Comparison of ENCODE assay signal across 8 mouse cellular contexts in the genomic region with DNA sequence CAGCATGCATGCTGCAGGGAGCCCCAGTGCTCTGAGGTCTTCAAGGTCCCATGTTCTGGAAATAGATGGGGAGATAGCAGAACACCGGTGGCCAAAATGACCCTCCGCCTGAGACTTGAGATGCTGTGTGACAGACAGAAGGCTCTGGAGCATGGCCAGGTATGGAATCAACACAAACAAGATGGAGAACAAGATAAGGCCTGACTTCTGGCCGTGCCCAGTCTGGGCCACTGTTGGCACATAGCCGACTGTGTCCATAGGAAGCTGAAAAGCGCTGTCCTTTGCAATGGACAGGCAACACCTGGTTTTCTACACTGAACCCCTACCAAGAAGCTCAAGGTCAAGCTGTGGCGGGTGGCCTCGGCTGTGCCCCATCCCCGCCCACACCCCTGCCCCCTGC. TPM values are rescaled to one million over a fixed set of nuclear protein-coding genes. Genes with fewer than 3 reads are reported as not detected.
A peak's percentile ranks its signal among the peaks of the same experiment; 100 is the strongest.
DNase-seq lines count a peak whose midpoint lies in the region; ATAC-seq and TF ChIP-seq lines count a peak whose summit lies in the region.

No protein-coding gene starts in this region.

- no peak for TF ChIP-seq CTCF in G1E (IDR thresholded peaks at IDR 0.05; ENCODE audit: low read depth, low read length)

- H3K4me3 ChIP-seq in heart, embryonic 15.5 days: no peak overlapping the region
- peak overlapping the region; percentile 57; the same call in 1 of the 2 replicates for H3K4me3 ChIP-seq in G1E (ENCODE audit: low read depth, low read length)

- H3K27ac ChIP-seq in heart, embryonic 15.5 days: peak overlapping the region; percentile 73

- ATAC-seq in heart, embryonic 15.5 days (replicated peaks; ENCODE audit: insufficient number of reproducible peaks, insufficient read depth, low FRiP score, low read depth): no peak
- ATAC-seq in G1E (ENCODE audit: extremely low read depth, insufficient number of reproducible peaks, low FRiP score, poor library complexity, severe bottlenecking): no peak
- peak; percentile 15 for ATAC-seq in erythroid progenitor cell, adult 5-6 weeks (replicated peaks; ENCODE audit: low FRiP score, poor library complexity, severe bottlenecking)
- ATAC-seq in megakaryocyte progenitor cell, adult 5-6 weeks (replicated peaks; ENCODE audit: poor library complexity): no peak

- peak overlapping the region; percentile 47; the same call in 1 of the 2 replicates for H3K4me2 ChIP-seq in heart, embryonic 15.5 days

- DNase-seq in heart, adult 9 months (ENCODE audit: low spot score in 2 of 2): no peak
- DNase-seq in G1E (ENCODE audit: low spot score): no peak
- DNase-seq in liver: peak; percentile 41
- DNase-seq in cerebellum, postnatal 14 days: no peak
- DNase-seq in spleen, postnatal 36 days (ENCODE audit: low spot score in 2 of 2): no peak

- H3K27me3 ChIP-seq in heart, embryonic 15.5 days: no peaks in the 10 kb centered on the region
- H3K27me3 ChIP-seq in G1E (ENCODE audit: insufficient read depth, low read length): no peaks in the 10 kb centered on the region

- H3K9me3 ChIP-seq in heart, embryonic 15.5 days (replicated peaks): no peaks in the 10 kb centered on the region
- H3K9me3 ChIP-seq in G1E (replicated peaks): no peaks in the 10 kb centered on the region

- 66% methylated on average over 8 of the region's 8 CpGs for WGBS in heart, embryonic 15.5 days

- peaks cover 3% of the 10 kb centered on the region; the same call in 1 of the 2 replicates for H3K36me3 ChIP-seq in heart, embryonic 15.5 days
- peaks cover 53% of the 10 kb centered on the region for H3K36me3 ChIP-seq in G1E (replicated peaks)

- no peak overlapping the region for H3K9ac ChIP-seq in heart, embryonic 15.5 days

- H3K4me1 ChIP-seq in heart, embryonic 15.5 days (replicated peaks): peaks cover 53% of the 10 kb centered on the region
- H3K4me1 ChIP-seq in G1E (ENCODE audit: insufficient read depth, low read depth, low read length): peaks cover 65% of the 10 kb centered on the region

RNA-seq across cellular contexts. Expression of a gene that starts 19.9 kb away (rescaled TPM):
- 9.0 and 11.7 TPM in 2 replicates for polyA plus RNA-seq in heart, embryonic 15.5 days (2015; fragmentation: Nextera tagmentation; extraction: Ambion mirVana)
- total RNA-seq in G1E (2014; fragmentation: Nextera tagmentation): 18.0 and 28.4 TPM in 2 replicates
- total RNA-seq in G1E (2017): 3.3 and 3.9 TPM in 2 replicates
- polyA plus RNA-seq in G1E (2012): 12.4 and 13.8 TPM in 2 replicates
- 21.3 and 31.9 TPM in 2 replicates for total RNA-seq in erythroid progenitor cell, adult 5-6 weeks (2015; ENCODE audit: low replicate concordance)
- total RNA-seq in erythroid progenitor cell, adult 5-6 weeks (2017; ENCODE audit: low replicate concordance): 30.9 and 43.1 TPM in 2 replicates
- 4.5 and 5.0 TPM in 2 replicates for total RNA-seq in megakaryocyte progenitor cell, adult 5-6 weeks (2015)
- 3.3 and 4.2 TPM in 2 replicates for total RNA-seq in megakaryocyte progenitor cell, adult 5-6 weeks (2017)

RNA-seq across cellular contexts. Expression of a gene that starts 29.7 kb away (rescaled TPM):
- polyA plus RNA-seq in heart, embryonic 15.5 days (2015; fragmentation: Nextera tagmentation; extraction: Ambion mirVana): not detected in 2 replicates
- total RNA-seq in G1E (2014; fragmentation: Nextera tagmentation) (not detected in 2 replicates), G1E (2017) (not detected in 2 replicates)
- polyA plus RNA-seq in G1E (2012): not detected in 2 replicates
- total RNA-seq in erythroid progenitor cell, adult 5-6 weeks (2015; ENCODE audit: low replicate concordance): not detected in 2 replicates
- not detected in 2 replicates for total RNA-seq in erythroid progenitor cell, adult 5-6 weeks (2017; ENCODE audit: low replicate concordance)
- total RNA-seq in megakaryocyte progenitor cell, adult 5-6 weeks (2015): not detected in 2 replicates
- not detected in 2 replicates for total RNA-seq in megakaryocyte progenitor cell, adult 5-6 weeks (2017)
